Mouse (Mus musculus) neutrophil, adult 5-6 weeks (primary cell): ENCODE measurements at regions not wholly inside any gene's neighbourhood (a gene's known extent, or its start where the extent isn't known, plus 50 kb on each side); places are given as distances from the start of the nearest gene placed in this dataset.

Experiments used
- ATAC-seq: fragments of 151-379, 151-347 bp; 2 replicates; pipeline ENCODE4 v1.8.0; 2017; ENCODE audit warnings: mild to moderate bottlenecking, moderate TSS enrichment; ENCODE audit not compliant: insufficient number of reproducible peaks, poor library complexity, low FRiP score, severe bottlenecking; ENCODE audit errors: extremely low read depth

GRCm38 (mm10) chr12:12722982-12723661 lies 218.6 kb downstream of the Mycn start:
- no peak for ATAC-seq

DNA sequence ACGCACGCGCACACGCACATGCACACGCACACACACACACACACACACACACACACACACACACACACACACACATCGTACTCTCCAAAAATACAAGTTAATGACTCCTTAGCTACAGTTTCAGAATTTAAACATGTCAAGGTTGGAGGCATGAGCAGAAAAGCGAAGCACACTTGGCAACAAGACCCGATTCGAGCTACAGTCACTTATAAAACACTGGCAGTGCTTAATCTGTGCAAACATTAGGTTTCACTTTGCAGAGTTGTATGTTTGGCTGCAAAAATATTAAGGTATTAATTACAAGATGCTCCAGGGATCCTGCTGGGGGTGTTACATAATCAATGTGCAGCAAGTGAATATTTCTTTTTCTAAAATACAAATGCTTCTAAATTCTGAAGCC lies 225.0 kb downstream of the Mycn start:
- no peak for ATAC-seq

DNA sequence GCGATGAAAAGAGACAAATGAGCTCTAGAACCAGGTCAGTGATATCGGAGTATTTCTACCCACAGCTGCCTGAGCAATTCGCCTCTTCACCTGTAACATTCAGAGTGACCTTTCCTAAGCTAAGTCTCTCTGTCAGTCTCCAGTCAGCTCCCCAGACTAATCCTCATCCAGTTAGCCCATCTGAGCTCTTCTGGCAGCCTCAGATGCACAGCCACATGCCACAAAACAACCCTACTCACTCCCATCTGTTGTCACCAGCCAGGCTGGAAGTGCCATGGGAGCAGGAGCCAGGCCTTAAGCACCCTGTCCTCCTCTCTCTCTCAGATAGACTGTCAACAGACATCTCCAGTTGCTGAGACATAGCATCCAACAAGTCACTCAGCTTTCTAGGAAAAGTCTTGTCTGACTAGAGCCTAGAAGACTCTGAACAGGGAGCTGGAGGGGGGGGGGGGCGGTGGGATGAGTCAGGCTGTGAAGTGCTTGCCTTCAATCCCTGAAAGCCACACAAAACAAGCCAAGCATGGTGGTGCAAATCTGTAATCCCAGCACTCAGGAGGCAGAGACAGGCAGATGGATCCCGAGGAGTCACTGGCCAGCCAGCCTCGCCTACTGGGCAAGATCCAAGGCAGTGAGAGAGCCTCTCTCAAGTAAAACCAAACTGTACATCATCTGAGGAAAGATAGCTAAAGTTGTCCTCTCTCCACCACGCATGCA lies 225.6 kb downstream of the Mycn start:
- no peak for ATAC-seq

DNA sequence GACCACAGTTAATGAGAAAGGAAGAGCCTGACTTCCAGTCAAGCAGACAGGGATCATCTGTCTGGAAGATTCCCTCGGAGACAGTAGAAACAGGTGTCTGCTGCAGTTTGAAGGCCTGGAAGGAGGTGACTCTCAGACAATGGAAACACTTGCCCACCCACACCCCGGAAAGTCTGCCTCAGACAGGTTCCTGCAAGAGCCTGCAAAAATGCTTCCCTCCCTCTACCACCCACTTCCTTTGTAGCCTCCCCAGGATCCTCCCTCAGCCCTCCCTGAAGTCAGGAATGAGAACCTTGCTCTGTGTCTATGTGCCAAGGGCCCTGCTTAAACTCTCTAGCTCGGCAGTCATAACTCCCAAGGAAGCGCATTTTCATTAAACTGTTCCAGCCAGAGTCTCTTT lies 226.2 kb downstream of the Mycn start:
- ATAC-seq: no peak

GRCm38 (mm10) chr12:12710184-12710609 lies 231.5 kb downstream of the Mycn start:
- ATAC-seq: no peak

DNA sequence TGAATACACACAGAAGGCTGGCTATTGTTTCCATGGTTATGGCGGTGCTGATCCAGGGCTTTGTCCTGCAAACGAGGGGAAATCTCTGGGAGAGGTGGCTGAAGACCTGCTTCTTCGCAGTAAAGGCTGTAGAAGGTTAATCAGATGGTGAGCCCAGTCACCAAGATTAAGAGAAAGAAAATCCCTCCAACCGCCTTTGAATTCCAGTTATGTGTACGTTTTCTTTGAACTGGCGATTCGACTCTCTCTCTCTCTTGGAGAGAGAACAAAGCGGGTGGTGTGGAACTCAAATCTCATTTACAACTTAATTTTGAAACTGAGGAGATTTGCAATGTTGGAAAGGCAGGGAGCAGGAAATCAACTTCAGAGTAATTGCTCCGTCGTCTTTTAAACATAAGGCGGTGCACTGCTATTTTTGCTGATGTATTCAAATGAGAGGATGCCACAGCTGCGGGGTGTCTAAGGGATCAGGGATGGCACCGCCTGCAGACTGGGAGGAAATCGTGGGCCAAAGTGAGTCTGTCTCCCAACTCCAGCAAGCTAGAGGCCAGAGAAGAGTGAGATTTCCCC lies 232.7 kb downstream of the Mycn start:
- no peak for ATAC-seq

- no peak for ATAC-seq
These were observed 235.3 kb downstream of the Mycn start for GRCm38 (mm10) chr12:12706326-12706920.

DNA sequence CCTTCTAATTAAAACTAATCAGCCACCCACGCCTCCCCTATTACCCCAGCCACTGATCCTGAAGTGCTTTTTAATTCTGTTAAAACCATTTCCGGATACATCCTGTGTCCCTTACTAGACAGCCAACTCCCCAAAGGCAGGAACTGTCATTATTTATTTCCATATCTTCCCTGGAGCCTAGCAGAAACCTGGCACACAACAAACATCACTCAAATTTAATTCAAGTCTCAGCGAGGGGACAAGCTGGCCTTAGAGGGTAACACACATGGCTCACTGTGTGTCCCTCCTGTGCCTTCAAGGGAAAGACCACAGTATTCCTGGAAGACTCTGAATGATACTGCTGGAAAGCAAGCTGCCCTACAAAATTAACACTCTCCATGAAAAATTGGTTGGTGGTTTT lies 240.0 kb downstream of the Mycn start:
- ATAC-seq: no peak

- no peak for ATAC-seq
These were observed 240.6 kb downstream of the Mycn start for GRCm38 (mm10) chr12:12701060-12701667.

DNA sequence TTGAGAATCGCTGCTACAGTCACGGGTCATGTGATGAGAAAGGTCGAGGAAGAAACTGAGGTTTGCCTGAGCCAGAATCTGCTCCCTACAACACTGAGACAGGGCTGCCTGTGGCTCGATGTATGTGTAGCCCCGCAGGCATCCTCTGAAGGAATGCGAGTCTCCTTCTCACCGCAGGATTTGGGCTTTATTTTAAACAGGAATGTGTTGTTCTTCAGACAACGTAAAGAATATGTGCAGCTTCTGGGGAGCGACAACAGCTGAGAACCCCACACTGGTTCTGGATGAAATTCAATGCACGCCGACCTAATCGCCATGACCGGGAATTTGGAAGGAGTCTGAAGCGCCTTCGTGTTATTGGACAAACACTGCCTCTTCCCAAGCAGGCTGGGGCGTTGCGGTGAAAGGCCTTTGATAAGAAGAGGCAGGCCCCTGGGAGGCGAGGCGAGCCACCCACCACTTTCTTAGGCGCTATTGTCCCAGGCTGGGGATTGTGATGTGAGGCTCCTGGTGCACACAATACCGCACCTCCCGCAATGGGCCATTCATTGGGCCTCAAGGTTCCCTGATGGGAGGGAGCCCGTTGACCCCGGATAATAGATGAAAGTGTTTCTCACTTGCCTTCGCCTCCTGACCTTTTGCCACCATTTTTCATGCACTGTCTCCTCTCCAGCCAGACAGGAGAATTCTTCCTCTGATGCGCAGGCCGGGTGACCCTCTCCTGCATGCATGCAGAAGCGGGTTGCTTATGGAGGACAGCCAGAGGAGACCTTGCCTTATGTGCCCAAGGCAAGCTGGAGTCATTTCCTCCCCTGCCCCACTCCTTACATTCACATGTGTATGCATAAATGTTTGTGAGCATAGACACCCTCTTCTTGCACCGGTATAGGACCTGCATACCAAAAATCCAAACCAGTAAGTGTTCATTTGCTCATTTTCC lies 247.6 kb downstream of the Mycn start:
- ATAC-seq: no peak

DNA sequence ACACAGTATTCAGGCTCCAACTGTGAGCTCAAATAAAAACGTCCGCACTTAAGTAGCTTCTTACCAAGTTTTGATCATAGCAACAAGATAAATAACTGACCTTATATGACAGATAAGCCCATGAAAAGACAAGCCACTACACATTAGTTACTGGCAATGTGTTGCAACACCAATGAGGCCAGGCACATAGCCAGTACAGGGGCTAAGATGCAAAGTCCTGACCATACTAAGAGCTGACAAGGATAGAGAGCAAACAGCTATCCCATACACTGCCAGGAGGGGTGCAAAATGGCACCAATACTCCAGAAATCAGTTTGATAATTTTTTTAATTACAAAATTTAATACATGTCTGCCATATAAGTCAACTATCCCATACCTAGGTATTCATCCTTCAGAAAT lies 254.3 kb downstream of the Mycn start:
- ATAC-seq: no peak

DNA sequence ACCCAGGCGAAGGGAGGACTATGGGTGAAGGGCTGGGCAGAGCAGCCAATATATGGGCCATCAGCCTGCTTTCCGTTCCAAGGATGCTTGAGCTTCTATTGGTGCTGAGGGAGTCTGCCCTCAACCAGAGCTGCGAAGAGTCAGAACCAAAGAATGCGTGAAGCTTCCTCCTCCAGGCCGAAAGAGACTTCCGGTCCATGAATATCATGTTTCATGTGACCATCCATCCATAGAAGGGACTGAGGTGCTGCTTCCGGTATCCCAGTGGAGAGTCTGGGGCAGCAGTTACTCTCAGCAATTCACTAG lies 256.5 kb downstream of the Mycn start:
- no peak for ATAC-seq

DNA sequence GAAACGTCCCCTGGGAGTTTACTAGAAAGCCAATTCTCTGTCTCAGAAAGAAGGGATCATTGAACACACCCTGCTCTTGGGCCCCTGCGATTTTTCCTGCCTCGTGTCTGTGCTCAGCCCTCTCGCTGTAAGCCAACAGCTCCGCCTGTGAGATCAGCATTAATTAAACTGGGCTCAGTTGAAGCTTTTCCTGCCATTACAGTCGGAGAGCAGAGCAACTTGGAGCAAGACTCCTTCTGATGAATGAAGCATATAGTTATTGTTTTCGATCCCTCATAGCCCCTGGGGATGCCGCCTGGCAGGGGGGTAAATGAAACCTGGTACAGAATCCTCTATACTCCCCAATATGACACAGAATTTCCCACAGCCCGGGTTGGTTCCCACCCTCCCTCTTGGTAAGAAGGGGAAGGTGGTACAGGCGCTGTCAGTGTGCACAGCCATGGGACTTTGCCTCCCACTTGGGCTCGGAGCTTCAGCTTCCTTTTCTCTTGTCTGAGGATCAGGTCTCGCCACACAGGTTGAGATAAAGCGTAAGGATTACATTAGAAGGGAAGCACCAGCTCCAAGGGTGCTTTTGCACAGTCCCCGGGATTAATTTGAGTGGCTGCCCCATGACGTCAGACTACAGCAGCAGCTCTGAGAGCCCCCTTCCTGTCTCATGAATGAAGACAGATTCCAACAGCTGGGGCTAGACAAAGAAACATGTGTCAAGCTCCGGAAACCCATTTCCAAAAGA lies 257.1 kb downstream of the Mycn start:
- ATAC-seq: no peak

- no peak for ATAC-seq
These were observed 257.8 kb downstream of the Mycn start for GRCm38 (mm10) chr12:12683733-12684470.

- no peak for ATAC-seq
These were observed 260.6 kb downstream of the Mycn start for GRCm38 (mm10) chr12:12681101-12681500.

DNA sequence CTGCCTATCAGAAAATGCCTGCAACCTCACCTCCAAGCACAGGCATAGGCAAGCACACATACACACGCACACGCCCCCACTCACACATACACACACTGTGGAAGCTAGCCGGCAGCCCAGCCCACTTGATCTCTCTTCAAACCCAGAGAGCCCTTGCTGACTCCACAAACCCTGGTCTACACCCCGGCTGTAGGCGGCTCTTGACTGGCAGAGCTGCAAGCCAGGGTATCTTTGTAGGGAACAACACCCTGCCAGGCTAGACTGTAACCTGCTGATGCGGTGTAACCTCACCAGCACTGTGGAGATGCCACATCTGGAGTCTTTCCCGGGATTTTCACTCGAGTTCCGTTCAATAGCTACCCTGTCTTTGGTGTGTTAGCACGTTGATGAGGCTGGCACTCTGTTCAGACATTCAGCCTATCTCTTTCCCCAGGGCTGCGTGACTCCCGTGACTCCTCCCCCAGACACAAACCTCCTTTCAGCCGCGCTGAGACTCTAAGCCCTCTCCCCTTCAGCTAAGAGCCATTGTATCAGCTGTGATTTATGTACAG lies 261.3 kb downstream of the Mycn start:
- no peak for ATAC-seq

DNA sequence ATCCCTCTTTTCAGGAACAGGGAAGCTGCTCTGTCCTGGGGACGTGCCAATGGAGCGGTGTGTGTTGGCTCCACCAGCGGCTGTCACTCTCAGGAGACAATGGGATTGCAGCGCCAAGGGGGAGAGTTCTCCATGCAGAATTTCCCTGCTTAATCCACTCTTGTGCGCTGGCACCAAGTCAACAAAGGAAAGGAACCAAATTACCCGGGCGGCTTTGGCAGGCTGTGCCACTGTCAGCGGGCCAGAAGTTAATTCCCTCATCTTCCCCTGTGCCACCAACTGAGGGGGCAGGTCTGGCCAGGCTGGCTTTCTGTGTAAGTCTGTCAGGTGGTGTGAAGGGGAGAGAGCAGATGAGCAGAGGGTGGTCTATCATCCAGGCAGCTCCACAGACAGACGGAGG lies 265.0 kb downstream of the Mycn start:
- ATAC-seq: no peak
